Mouse (Mus musculus): ENCODE data around the gene Actr5.

GRCm38 (mm10) chr2:158611726-158612670, 12.7 kb upstream of the Actr5 start:
- TF ChIP-seq CTCF (IDR thresholded peaks at IDR 0.05; ENCODE audit: borderline replicate concordance, insufficient read depth, low read depth, low read length) (no peak), POLR2A (IDR thresholded peaks at IDR 0.05; ENCODE audit: borderline replicate concordance, insufficient read depth, low read length) (no peak)

All from cerebellum, adult 2 months (tissue).